Mouse (Mus musculus) heart, postnatal 10 days (tissue): ENCODE data around the gene Ppp4r1. TPM values are rescaled to one million over a fixed set of nuclear protein-coding genes. Genes with fewer than 3 reads are reported as not detected.

Source experiments
- DNase-seq, 2 experiments: peaks; one replicate each; pipeline ENCODE4 v3.0.0; 2021
- intact Hi-C: fragments of 180-260 bp; cut with DNase I; formaldehyde crosslinking; loops from one replicate; pipeline ENCODE4 v1.15.1; 2025
- total RNA-seq, 2 experiments: library from RNA; stranded (reverse); gene quantifications; 2 replicates each; pipeline ENCODE4 v1.2.3; 2021

The Ppp4r1 gene
- total RNA-seq, 2 experiments from 2014 or later: 73.8 to 81.2 TPM

- intact Hi-C loops: loop anchor here (2.0 kb wide), 1 partner anchor 65 kb away; the partner anchor contains the start of gene Twsg1
Measured at GRCm38 (mm10) chr17:65885697-65886529, 103.5 kb downstream of the Ppp4r1 start, which contains the start of gene Ralbp1. Gene Ralbp1 (minus strand): TSS chr17:65885798.

DNA sequence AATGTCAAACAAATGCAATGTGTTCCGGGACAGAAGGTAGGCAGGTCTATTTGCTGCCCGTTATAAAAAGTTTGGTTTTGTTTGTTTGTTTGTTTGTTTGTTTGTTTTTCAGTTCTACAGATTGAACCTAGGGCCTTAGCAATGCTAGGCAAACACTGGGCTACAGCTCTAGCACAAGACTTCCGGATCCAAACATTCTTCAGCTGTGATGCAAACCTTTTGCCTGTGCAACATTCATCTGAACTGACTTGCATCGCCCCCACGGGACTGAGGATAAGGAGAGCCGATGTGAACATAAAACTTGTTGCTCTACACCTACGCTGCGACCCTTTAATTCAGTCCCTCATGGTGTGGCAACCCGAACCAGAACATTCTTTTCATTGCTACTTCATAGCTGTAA, 104.2 kb downstream of the Ppp4r1 start:
- intact Hi-C loops: no loop called here

More at GRCm38 (mm10) chr17:65885697-65886529, 103.5 kb downstream of the Ppp4r1 start, which contains the start of gene Ralbp1:
- peak; percentile 43 to 61 for DNase-seq

DNA sequence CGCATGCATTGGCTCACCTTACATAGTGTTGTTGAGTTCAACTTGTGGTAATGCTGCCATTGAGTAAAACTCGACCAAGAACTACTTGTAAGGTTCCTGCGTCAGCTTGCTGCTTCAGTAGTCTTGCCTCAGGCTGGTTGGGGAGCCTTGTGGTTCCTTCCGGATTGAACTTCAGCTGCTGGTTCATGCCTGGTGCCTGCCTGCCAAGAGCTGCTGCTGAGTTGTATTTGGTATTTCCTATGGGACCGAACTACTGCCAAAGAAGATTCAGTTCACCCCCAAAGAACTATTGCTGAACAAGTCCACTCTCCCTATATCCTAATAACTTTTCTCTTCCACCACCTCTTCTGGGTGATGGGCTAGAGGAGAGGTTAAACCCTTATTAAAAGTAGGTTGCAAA, 107.1 kb downstream of the Ppp4r1 start:
- intact Hi-C loops: no loop called here
- no peak for DNase-seq

More for the DNA sequence above, 104.2 kb downstream of the Ppp4r1 start:
- DNase-seq: peak; percentile 37 to 45

Other genes starting within 250 kb of the Ppp4r1 start
- under 1 TPM in 1 of 2 experiments, not detected in 1; 0.27 TPM for gene Tmem232, start 241.8 kb upstream of the Ppp4r1 start, total RNA-seq
- 100 to 1,000 TPM; 106 to 111 TPM for gene Vapa, start 169.0 kb upstream of the Ppp4r1 start, total RNA-seq
- gene Txndc2, start 140.4 kb upstream of the Ppp4r1 start, total RNA-seq: under 1 TPM; 0.15 to 0.19 TPM
- gene Rab31, start 9.8 kb upstream of the Ppp4r1 start, total RNA-seq: 10 to 100 TPM; 42.9 to 46.5 TPM
- gene Ralbp1, start 103.2 kb downstream of the Ppp4r1 start, total RNA-seq: 10 to 100 TPM; 30.7 to 38.1 TPM
- 10 to 100 TPM; 67.5 to 71.5 TPM for gene Twsg1, start 168.7 kb downstream of the Ppp4r1 start, total RNA-seq